Mouse (Mus musculus) MEL (cell line): ENCODE measurements around the gene Slc51b. TPM values are rescaled to one million over a fixed set of nuclear protein-coding genes. Genes with fewer than 3 reads are reported as not detected.

Source experiments
- DNase-seq: peaks from one replicate; pipeline ENCODE4 v3.0.0; 2011; ENCODE audit warnings: low read depth, low spot score
- H3K27ac ChIP-seq: 2 replicates; pipeline ENCODE4 v1.5.1; 2012; ENCODE audit warnings: low read depth, mild to moderate bottlenecking, control low read depth, low read length, moderate library complexity; ENCODE audit not compliant: control insufficient read depth
- H3K27me3 ChIP-seq, 2 experiments: fragments of 150-350 bp in 1 of 2; sonication (generic) in 1 of 2; 2 replicates each; pipeline ENCODE4 v1.6.1; 2012; ENCODE audit warnings: low read length in 2 of 2, mild to moderate bottlenecking in 2 of 2, improper control_type of control experiment in 1 of 2, moderate library complexity in 1 of 2; ENCODE audit not compliant: insufficient read depth in 2 of 2, control insufficient read depth in 1 of 2
- H3K36me3 ChIP-seq, 2 experiments: 2 replicates each; pipeline ENCODE4 v1.6.1; 2012 to 2014; ENCODE audit warnings: low read length in 2 of 2, improper control_type of control experiment in 1 of 2, inconsistent platforms in 1 of 2, mild to moderate bottlenecking in 1 of 2; ENCODE audit not compliant: insufficient read depth in 2 of 2, control insufficient read depth in 1 of 2
- H3K4me1 ChIP-seq, 2 experiments: fragments of 150-350 bp in 1 of 2; sonication (generic) in 1 of 2; 2 replicates each; pipeline ENCODE4 v1.6.1; 2012; ENCODE audit warnings: low read length in 2 of 2, improper control_type of control experiment in 1 of 2, mild to moderate bottlenecking in 1 of 2; ENCODE audit not compliant: insufficient read depth in 2 of 2, control insufficient read depth in 1 of 2
- H3K4me3 ChIP-seq, 2 experiments: fragments of 150-350 bp in 1 of 2; sonication (generic) in 1 of 2; 2 replicates each; pipeline ENCODE4 v1.5.1; 2012; ENCODE audit warnings: low read depth in 2 of 2, low read length in 2 of 2, mild to moderate bottlenecking in 2 of 2, moderate library complexity in 2 of 2, control low read depth in 1 of 2, improper control_type of control experiment in 1 of 2; ENCODE audit not compliant: control insufficient read depth in 1 of 2, insufficient read depth in 1 of 2
- H3K79me2 ChIP-seq: 2 replicates; pipeline ENCODE4 v1.6.1; 2012; ENCODE audit warnings: mild to moderate bottlenecking, low read length, moderate library complexity; ENCODE audit not compliant: control insufficient read depth, poor library complexity, insufficient read depth
- H3K9ac ChIP-seq: 2 replicates; pipeline ENCODE4 v1.6.1; 2012; ENCODE audit warnings: low read depth, mild to moderate bottlenecking, control low read depth, low read length, moderate library complexity; ENCODE audit not compliant: control insufficient read depth, poor library complexity, severe bottlenecking
- H3K9me3 ChIP-seq: fragments of 150-350 bp; sonication (generic); replicated peaks from 2 replicates; pipeline ENCODE4 v1.6.1; 2012; ENCODE audit warnings: mild to moderate bottlenecking, low read length, improper control_type of control experiment, moderate library complexity; ENCODE audit not compliant: insufficient read depth
- CHD1 ChIP-seq: IDR thresholded peaks from 2 replicates; pipeline ENCODE4 v1.6.1; 2012; ENCODE audit warnings: low read depth, mild to moderate bottlenecking, inconsistent platforms, low read length, improper control_type of control experiment
- CTCF ChIP-seq, 3 experiments: IDR thresholded peaks in 2 of 3; conservative IDR thresholded peaks in 1 of 3; 2 replicates each; pipeline ENCODE4 v1.5.1; 2011 to 2012; ENCODE audit warnings: low read length in 3 of 3, low read depth in 2 of 3, mild to moderate bottlenecking in 2 of 3, improper control_type of control experiment in 1 of 3, inconsistent platforms in 1 of 3, mixed read lengths in 1 of 3, moderate library complexity in 1 of 3; ENCODE audit not compliant: control insufficient read depth in 1 of 3, insufficient read depth in 1 of 3, poor library complexity in 1 of 3, severe bottlenecking in 1 of 3
- EP300 ChIP-seq, 2 experiments: IDR thresholded peaks; 2 replicates each; pipeline ENCODE4 v1.6.1; 2011; ENCODE audit warnings: improper control_type of control experiment in 2 of 2, low read length in 2 of 2, low read depth in 1 of 2, mild to moderate bottlenecking in 1 of 2
- HCFC1 ChIP-seq: IDR thresholded peaks from 2 replicates; pipeline ENCODE4 v1.6.1; 2012; ENCODE audit warnings: low read depth, mild to moderate bottlenecking, inconsistent platforms, low read length, improper control_type of control experiment, moderate library complexity
- MAFK ChIP-seq: IDR thresholded peaks from 2 replicates; pipeline ENCODE4 v1.6.1; 2011; ENCODE audit warnings: low read depth, mild to moderate bottlenecking, low read length, improper control_type of control experiment, borderline replicate concordance
- MAZ ChIP-seq: IDR thresholded peaks from 2 replicates; pipeline ENCODE4 v1.6.1; 2012; ENCODE audit warnings: low read depth, mild to moderate bottlenecking, inconsistent platforms, low read length, improper control_type of control experiment
- MEF2A ChIP-seq: IDR thresholded peaks from 2 replicates; pipeline ENCODE4 v1.6.1; 2014; ENCODE audit warnings: low read depth, mild to moderate bottlenecking, inconsistent platforms, low read length, improper control_type of control experiment; ENCODE audit not compliant: poor library complexity, insufficient replicate concordance, severe bottlenecking; ENCODE audit errors: extremely low read depth
- MXI1 ChIP-seq: IDR thresholded peaks from 2 replicates; pipeline ENCODE4 v1.6.1; 2011; ENCODE audit warnings: mild to moderate bottlenecking, low read depth, low read length, improper control_type of control experiment
- MYB ChIP-seq: IDR thresholded peaks from 2 replicates; pipeline ENCODE4 v1.6.1; 2011; ENCODE audit warnings: mild to moderate bottlenecking, low read depth, low read length, improper control_type of control experiment
- MYC ChIP-seq: IDR thresholded peaks from 2 replicates; pipeline ENCODE4 v1.6.1; 2011; ENCODE audit warnings: low read depth, mild to moderate bottlenecking, low read length, improper control_type of control experiment, moderate library complexity
- NELFE ChIP-seq: IDR thresholded peaks from 2 replicates; pipeline ENCODE4 v1.6.1; 2011; ENCODE audit warnings: low read depth, low read length, improper control_type of control experiment
- POLR2A ChIP-seq, 2 experiments: IDR thresholded peaks; 2 replicates each; pipeline ENCODE4 v1.6.1; 2011 to 2012; ENCODE audit warnings: low read length in 2 of 2, mild to moderate bottlenecking in 2 of 2, control low read depth in 1 of 2, improper control_type of control experiment in 1 of 2, low read depth in 1 of 2, moderate library complexity in 1 of 2; ENCODE audit not compliant: control insufficient read depth in 1 of 2, insufficient read depth in 1 of 2, poor library complexity in 1 of 2
- POLR2AphosphoS2 ChIP-seq: IDR thresholded peaks from 2 replicates; pipeline ENCODE4 v1.6.1; 2011; ENCODE audit warnings: low read length, improper control_type of control experiment
- POLR2AphosphoS5 ChIP-seq: IDR thresholded peaks from 2 replicates; pipeline ENCODE4 v1.6.1; 2012; ENCODE audit warnings: low read depth, borderline replicate concordance, mild to moderate bottlenecking, inconsistent platforms, low read length, moderate library complexity, mixed read lengths
- RAD21 ChIP-seq: IDR thresholded peaks from 2 replicates; pipeline ENCODE4 v1.6.1; 2011; ENCODE audit warnings: mild to moderate bottlenecking, low read depth, low read length, improper control_type of control experiment
- SIN3A ChIP-seq: IDR thresholded peaks from 2 replicates; pipeline ENCODE4 v1.6.1; 2012; ENCODE audit warnings: low read length, improper control_type of control experiment, inconsistent platforms
- TAL1 ChIP-seq: IDR thresholded peaks from 2 replicates; pipeline ENCODE4 v1.6.1; 2012; ENCODE audit warnings: mild to moderate bottlenecking, inconsistent platforms, low read length, moderate library complexity, mixed read lengths
- ZKSCAN1 ChIP-seq: IDR thresholded peaks from 2 replicates; pipeline ENCODE4 v1.6.1; 2012; ENCODE audit warnings: low read depth, mild to moderate bottlenecking, inconsistent platforms, low read length, improper control_type of control experiment, moderate library complexity
- polyA plus RNA-seq, 2 experiments: library from polyadenylated mRNA; stranded (reverse) in 1 of 2; unstranded in 1 of 2; fragments of >175 nt in 1 of 2; fragments of >200 nt in 1 of 2; gene quantifications; 2 replicates each; pipeline versions ENCODE4 v1.2.1 to v1.2.4; 2012; ENCODE audit warnings: low replicate concordance in 2 of 2, low read depth in 1 of 2; ENCODE audit not compliant: insufficient read length in 2 of 2, insufficient read depth in 1 of 2, missing spikeins in 1 of 2
- total RNA-seq: library from RNA; depleted of rRNA; stranded (reverse); fragments of 300-350 nt; gene quantifications from 2 replicates; pipeline ENCODE4 v1.2.3, GENCODE M21; 2012

The Slc51b gene
- total and polyA plus RNA-seq, 3 experiments = not detected

- Histone ChIP-seq H3K27ac (no peak overlapping the region), H3K9ac (no peak overlapping the region), H3K9me3 (no peaks in the 10 kb centered on the region), H3K4me3 (no peak overlapping the region), H3K27me3 (no peaks in the 10 kb centered on the region), H3K4me1 (no peaks in the 10 kb centered on the region), H3K79me2 (no peaks in the 10 kb centered on the region), H3K36me3 (no peaks in the 10 kb centered on the region)
- DNase-seq = no peak
- TF ChIP-seq POLR2AphosphoS5 (no peak), MAFK (no peak), MAZ (no peak), CHD1 (no peak), NELFE (no peak), MXI1 (no peak), MYC (no peak), RAD21 (no peak), CTCF (IDR thresholded peaks at IDR 0.05 in 2 of 3, conservative IDR thresholded peaks at IDR 0.05 in 1 of 3; ENCODE audit: control insufficient read depth in 1 of 3, insufficient read depth in 1 of 3, low read depth in 2 of 3, low read length in 3 of 3, poor library complexity in 1 of 3, severe bottlenecking in 1 of 3) (no peak), TAL1 (no peak), ZKSCAN1 (no peak), EP300 (IDR thresholded peaks at IDR 0.05; ENCODE audit: low read depth in 1 of 2, low read length in 2 of 2) (no peak), SIN3A (no peak), POLR2A (IDR thresholded peaks at IDR 0.05; ENCODE audit: control insufficient read depth in 1 of 2, insufficient read depth in 1 of 2, low read depth in 1 of 2, low read length in 2 of 2, poor library complexity in 1 of 2) (no peak), HCFC1 (no peak)
Measured at GRCm38 (mm10) chr9:65386373-65387140, 36.2 kb downstream of the Slc51b start.

- Histone ChIP-seq H3K4me1 (no peaks in the 10 kb centered on the region), H3K79me2 (no peaks in the 10 kb centered on the region), H3K27me3 (no peaks in the 10 kb centered on the region), H3K4me3 (no peak overlapping the region), H3K36me3 (no peaks in the 10 kb centered on the region), H3K9me3 (no peaks in the 10 kb centered on the region), H3K9ac (no peak overlapping the region), H3K27ac (no peak overlapping the region)
- no peak for DNase-seq
- no peak for TF ChIP-seq MYB
- TF ChIP-seq POLR2AphosphoS2 = no peak
- no peak for TF ChIP-seq MEF2A
- TF ChIP-seq NELFE = no peak
Measured at GRCm38 (mm10) chr9:65384276-65384675, 38.5 kb downstream of the Slc51b start.
